Mouse (Mus musculus) bone marrow, adult 2 months (tissue): ENCODE results near the gene Zcchc14. TPM values are rescaled to one million over a fixed set of nuclear protein-coding genes. Genes with fewer than 3 reads are reported as not detected.

ENCODE experiments used
- H3K27ac ChIP-seq: fragments of 200-500 bp; 2 replicates; pipeline ENCODE4 v1.5.1; 2012; ENCODE audit warnings: low read depth, mild to moderate bottlenecking, control low read depth, inconsistent platforms, low read length; ENCODE audit not compliant: control insufficient read depth, poor library complexity, insufficient read depth
- H3K4me1 ChIP-seq: fragments of 200-500 bp; 2 replicates; pipeline ENCODE4 v1.6.1; 2011; ENCODE audit warnings: low read length; ENCODE audit not compliant: control insufficient read depth, insufficient read depth
- H3K4me3 ChIP-seq: fragments of 200-500 bp; replicated peaks from 2 replicates; pipeline ENCODE3; 2011; ENCODE audit warnings: mild to moderate bottlenecking, low read depth, low read length, control low read depth; ENCODE audit not compliant: control insufficient read depth
- CTCF ChIP-seq: fragments of 200-500 bp; IDR thresholded peaks from 2 replicates; pipeline ENCODE4 v1.5.1; 2011; ENCODE audit warnings: low read length, control low read depth; ENCODE audit not compliant: control insufficient read depth, insufficient read depth
- POLR2A ChIP-seq: fragments of 200-500 bp; IDR thresholded peaks from 2 replicates; pipeline ENCODE4 v1.6.1; 2011; ENCODE audit warnings: low read depth, mild to moderate bottlenecking, control low read depth, low read length, borderline replicate concordance; ENCODE audit not compliant: control insufficient read depth
- WGBS: fragments of 180-500 bp; shearing (Covaris S2); methylation state at CpG from one replicate; pipeline ENCODE4 v1.1.7; 2018; 5-methylcytosine and 5-hydroxymethylcytosine counted together
- polyA plus RNA-seq: library from polyadenylated mRNA; stranded (reverse); fragments of >200 nt; gene quantifications from 2 replicates; pipeline ENCODE4 v1.2.4, GENCODE M21; 2011; ENCODE audit warnings: low replicate concordance; ENCODE audit not compliant: missing spikeins, insufficient read depth, insufficient read length

The Zcchc14 gene
- polyA plus RNA-seq, 1 experiment: 4.9 TPM

- Histone ChIP-seq H3K4me1 (no peaks in the 10 kb centered on the region), H3K27ac (no peak overlapping the region), H3K4me3 (no peak overlapping the region)
- TF ChIP-seq CTCF: no peak
- no peak for TF ChIP-seq POLR2A
- WGBS: 62% methylated on average over 14 of the region's 14 CpGs
Observed at GRCm38 (mm10) chr8:121687455-121688161, 34.9 kb upstream of the Zcchc14 start.

- no peak overlapping the region for H3K4me3 ChIP-seq
- H3K27ac ChIP-seq: no peak overlapping the region
- TF ChIP-seq POLR2A (no peak), CTCF (peak; percentile 72)
- WGBS: 5% methylated on average over 4 of the region's 4 CpGs
- H3K4me1 ChIP-seq: no peaks in the 10 kb centered on the region
Observed at GRCm38 (mm10) chr8:121685419-121685818, 32.7 kb upstream of the Zcchc14 start.

DNA sequence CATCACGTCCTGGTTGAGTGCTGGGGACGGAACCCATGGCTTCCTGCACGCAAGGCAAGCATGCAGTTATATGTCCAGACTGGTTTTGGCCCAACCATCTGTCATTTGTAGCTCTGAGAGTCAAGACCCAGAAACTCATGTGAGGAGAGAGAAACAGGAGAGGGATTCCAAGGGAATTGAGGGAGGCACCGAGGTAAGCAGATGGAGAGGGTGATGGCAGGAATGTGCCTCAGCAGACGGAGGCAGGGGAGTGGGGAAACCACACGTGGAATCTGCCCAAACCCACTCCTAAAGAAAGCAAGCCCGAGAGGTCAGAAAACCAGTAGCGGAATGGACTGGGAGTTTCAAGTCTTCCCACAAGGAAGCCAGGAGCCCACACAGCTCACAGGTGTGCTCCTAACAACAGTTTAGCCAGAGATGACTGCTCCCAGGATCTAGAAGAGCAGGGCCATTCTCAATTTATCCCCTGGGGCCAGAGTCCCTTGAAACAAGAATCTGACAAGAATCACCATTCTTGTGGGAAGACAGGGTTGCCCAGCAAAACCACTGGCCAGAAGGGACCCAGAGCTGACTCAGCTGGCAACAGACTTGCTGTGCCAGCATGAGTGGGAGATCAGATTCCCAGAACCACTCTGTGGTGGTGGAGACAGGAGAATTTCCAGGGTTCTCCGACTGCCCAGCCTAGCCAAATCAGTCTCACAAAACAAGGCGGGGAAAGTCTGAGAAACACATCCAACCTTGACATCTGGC is 30.6 kb upstream of the Zcchc14 start:
- TF ChIP-seq POLR2A: no peak
- no peak for TF ChIP-seq CTCF
- H3K27ac ChIP-seq: no peak overlapping the region
- 71% methylated on average over 10 of the region's 10 CpGs for WGBS
- H3K4me3 ChIP-seq: no peak overlapping the region
- no peaks in the 10 kb centered on the region for H3K4me1 ChIP-seq

DNA sequence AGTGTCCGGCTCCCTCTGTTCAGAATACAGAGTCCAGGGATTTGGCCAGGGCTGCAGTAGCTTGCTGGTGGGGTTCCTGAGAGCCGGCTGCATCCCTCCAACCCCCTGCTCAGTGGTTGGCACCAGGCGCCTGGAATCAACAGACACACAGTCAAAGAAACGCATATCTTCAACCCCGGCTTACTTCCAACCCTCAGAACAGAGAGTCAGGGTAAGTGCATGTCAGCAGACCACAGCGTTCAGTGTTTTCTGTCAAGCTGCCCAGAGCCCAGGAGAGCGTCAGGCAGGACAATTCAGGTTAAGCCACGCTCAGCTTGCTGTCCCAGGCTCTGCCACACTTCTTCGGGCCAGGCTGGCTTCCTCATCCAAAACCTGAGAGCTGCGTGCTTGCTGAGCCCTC is 28.8 kb upstream of the Zcchc14 start:
- no peaks in the 10 kb centered on the region for H3K4me1 ChIP-seq
- WGBS: 61% methylated on average over 10 of the region's 10 CpGs
- no peak overlapping the region for H3K4me3 ChIP-seq
- TF ChIP-seq CTCF: no peak
- H3K27ac ChIP-seq: no peak overlapping the region

- no peak for TF ChIP-seq CTCF
- TF ChIP-seq POLR2A: no peak
- Histone ChIP-seq H3K4me3 (no peak overlapping the region), H3K27ac (no peak overlapping the region), H3K4me1 (no peaks in the 10 kb centered on the region)
- WGBS: 76% methylated on average over 4 of the region's 4 CpGs
Observed at GRCm38 (mm10) chr8:121680896-121681295, 28.2 kb upstream of the Zcchc14 start.

GRCm38 (mm10) chr8:121678696-121679095 is 26.0 kb upstream of the Zcchc14 start:
- TF ChIP-seq CTCF (no peak), POLR2A (no peak)
- Histone ChIP-seq H3K4me3 (no peak overlapping the region), H3K27ac (no peak overlapping the region), H3K4me1 (no peaks in the 10 kb centered on the region)
- WGBS: 71% methylated on average over 5 of the region's 5 CpGs

DNA sequence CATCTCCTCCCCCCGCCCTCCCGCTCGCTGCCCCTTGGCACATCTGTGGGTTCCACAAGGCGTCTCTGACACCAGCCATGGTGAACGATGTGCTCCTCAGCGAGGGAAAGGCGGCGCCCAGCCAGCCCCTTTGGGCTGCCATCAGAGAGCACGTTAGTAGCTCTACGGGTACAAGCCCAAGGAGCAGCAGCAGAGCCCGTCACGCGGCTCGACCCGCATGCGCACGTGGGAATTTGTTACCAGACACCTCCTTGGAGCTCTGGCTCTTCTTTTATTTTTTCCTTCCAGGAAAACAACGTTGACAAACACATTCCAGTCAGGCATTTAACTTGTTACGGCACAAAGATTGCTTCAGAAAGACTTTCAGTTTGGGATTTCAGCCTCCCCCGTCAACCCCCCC is 23.0 kb upstream of the Zcchc14 start:
- no peak overlapping the region for H3K4me3 ChIP-seq
- H3K4me1 ChIP-seq: no peaks in the 10 kb centered on the region
- TF ChIP-seq CTCF: no peak
- no peak for TF ChIP-seq POLR2A
- H3K27ac ChIP-seq: no peak overlapping the region
- 58% methylated on average over 20 of the region's 20 CpGs for WGBS

DNA sequence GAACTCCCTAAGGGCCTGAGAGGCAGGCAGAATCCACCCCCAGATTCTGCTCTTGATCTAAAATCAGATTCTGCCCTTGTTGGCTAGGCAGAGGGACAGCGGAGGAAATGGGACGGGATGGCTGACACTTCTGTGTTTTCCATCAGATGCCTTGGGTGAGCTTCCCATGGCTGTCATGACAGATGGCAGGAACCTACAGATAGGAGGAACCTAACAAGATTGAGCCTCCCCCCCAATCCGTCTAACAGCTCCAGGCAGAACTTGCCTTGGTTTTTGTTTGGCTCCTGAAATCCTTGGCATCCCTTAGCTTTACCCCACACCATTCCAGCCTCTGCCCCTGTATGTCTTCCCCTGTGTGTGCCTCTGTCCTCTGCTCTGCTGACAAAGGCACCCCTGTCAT is 22.5 kb upstream of the Zcchc14 start:
- no peak for TF ChIP-seq CTCF
- TF ChIP-seq POLR2A: no peak
- Histone ChIP-seq H3K4me1 (no peaks in the 10 kb centered on the region), H3K27ac (no peak overlapping the region), H3K4me3 (no peak overlapping the region)
- 75% methylated on average over 3 of the region's 3 CpGs for WGBS

- Histone ChIP-seq H3K4me3 (no peak overlapping the region), H3K27ac (no peak overlapping the region), H3K4me1 (no peaks in the 10 kb centered on the region)
- WGBS: 57% methylated on average over 5 of the region's 5 CpGs
- TF ChIP-seq POLR2A (no peak), CTCF (no peak)
Observed at GRCm38 (mm10) chr8:121674524-121674923, 21.8 kb upstream of the Zcchc14 start.
